Mouse (Mus musculus) bone marrow macrophage, adult 2 months (primary cell): Measurements from ENCODE around the gene Narf. TPM values are rescaled to one million over a fixed set of nuclear protein-coding genes. Genes with fewer than 3 reads are reported as not detected.

Experiments
- H3K27ac ChIP-seq: 2 replicates; pipeline ENCODE4 v1.5.1; 2012; ENCODE audit warnings: low read depth, low read length; ENCODE audit not compliant: insufficient read depth
- H3K4me1 ChIP-seq: 2 replicates; pipeline ENCODE4 v1.6.1; 2012; ENCODE audit warnings: low read length; ENCODE audit not compliant: control insufficient read depth, insufficient read depth
- H3K4me3 ChIP-seq: 2 replicates; pipeline ENCODE4 v1.5.1; 2012; ENCODE audit warnings: mild to moderate bottlenecking, low read length, moderate library complexity; ENCODE audit not compliant: insufficient read depth
- CTCF ChIP-seq: IDR thresholded peaks from 2 replicates; pipeline ENCODE4 v1.5.1; 2012; ENCODE audit warnings: low read depth, mild to moderate bottlenecking, low read length, moderate library complexity
- POLR2A ChIP-seq: IDR thresholded peaks from 2 replicates; pipeline ENCODE4 v1.6.1; 2012; ENCODE audit warnings: mild to moderate bottlenecking, low read depth, low read length, borderline replicate concordance
- polyA plus RNA-seq: library from polyadenylated mRNA; stranded (reverse); fragments of >200 nt; gene quantifications from 2 replicates; pipeline ENCODE4 v1.2.4, GENCODE M21; 2012; ENCODE audit not compliant: missing spikeins, insufficient read depth, insufficient read length

Narf gene
- polyA plus RNA-seq, 1 experiment, result 19.4 TPM

- no peak overlapping the region for H3K27ac ChIP-seq
- H3K4me1 ChIP-seq, result peaks cover 18% of the 10 kb centered on the region
- TF ChIP-seq POLR2A, result no peak
- TF ChIP-seq CTCF, result no peak
- no peak overlapping the region for H3K4me3 ChIP-seq
Measured at GRCm38 (mm10) chr11:121277516-121277915, 40.5 kb downstream of the Narf start.

- H3K4me1 ChIP-seq, result peaks cover 18% of the 10 kb centered on the region
- no peak overlapping the region for H3K27ac ChIP-seq
- H3K4me3 ChIP-seq, result no peak overlapping the region
- no peak for TF ChIP-seq CTCF
- TF ChIP-seq POLR2A, result no peak
Measured at GRCm38 (mm10) chr11:121278011-121278410, 41.0 kb downstream of the Narf start.

- no peak overlapping the region for H3K27ac ChIP-seq
- peaks cover 5% of the 10 kb centered on the region for H3K4me1 ChIP-seq
- H3K4me3 ChIP-seq, result no peak overlapping the region
- TF ChIP-seq CTCF, result no peak
- TF ChIP-seq POLR2A, result no peak
Measured at GRCm38 (mm10) chr11:121282911-121283310, 45.9 kb downstream of the Narf start.

- TF ChIP-seq POLR2A (no peak), CTCF (no peak)
- H3K27ac ChIP-seq, result no peak overlapping the region
- no peak overlapping the region for H3K4me3 ChIP-seq
- H3K4me1 ChIP-seq, result no peaks in the 10 kb centered on the region
Measured at GRCm38 (mm10) chr11:121289859-121290258, 52.8 kb downstream of the Narf start.

- TF ChIP-seq POLR2A (no peak), CTCF (no peak)
- no peaks in the 10 kb centered on the region for H3K4me1 ChIP-seq
- H3K4me3 ChIP-seq, result no peak overlapping the region
- H3K27ac ChIP-seq, result no peak overlapping the region
Measured at GRCm38 (mm10) chr11:121294771-121295170, 57.7 kb downstream of the Narf start.

GRCm38 (mm10) chr11:121298493-121298892 lies 61.4 kb downstream of the Narf start:
- Histone ChIP-seq H3K4me3 (no peak overlapping the region), H3K27ac (no peak overlapping the region), H3K4me1 (no peaks in the 10 kb centered on the region)
- no peak for TF ChIP-seq CTCF
- TF ChIP-seq POLR2A, result no peak

- no peak overlapping the region for H3K27ac ChIP-seq
- H3K4me1 ChIP-seq, result no peaks in the 10 kb centered on the region
- no peak overlapping the region for H3K4me3 ChIP-seq
- TF ChIP-seq CTCF (no peak), POLR2A (no peak)
Measured at GRCm38 (mm10) chr11:121300265-121300664, 63.2 kb downstream of the Narf start.

GRCm38 (mm10) chr11:121305371-121305770 lies 68.3 kb downstream of the Narf start:
- Histone ChIP-seq H3K4me1 (no peaks in the 10 kb centered on the region), H3K27ac (no peak overlapping the region), H3K4me3 (no peak overlapping the region)
- TF ChIP-seq CTCF (no peak), POLR2A (no peak)

Other genes with a start within 250 kb of the Narf start
- gene Csnk1d, start 245.9 kb upstream of the Narf start, polyA plus RNA-seq, result 80.3 and 87.4 TPM in 2 replicates
- gene Cd7, start 197.8 kb upstream of the Narf start, polyA plus RNA-seq, result not detected in 2 replicates
- not detected in 2 replicates for gene Sectm1b, start 173.7 kb upstream of the Narf start, polyA plus RNA-seq
- gene Sectm1a, start 156.0 kb upstream of the Narf start, polyA plus RNA-seq, result 0.88 TPM in 1 of 2 replicates, not detected in the other
- not detected in 2 replicates for gene Tex19.2, start 118.6 kb upstream of the Narf start, polyA plus RNA-seq
- gene Tex19.1, start 91.1 kb upstream of the Narf start, polyA plus RNA-seq, result not detected in 2 replicates
- not detected in 2 replicates for gene Uts2r, start 77.0 kb upstream of the Narf start, polyA plus RNA-seq
- gene Hexdc, start 32.8 kb upstream of the Narf start, polyA plus RNA-seq, result 5.0 and 9.6 TPM in 2 replicates
- 12.7 and 17.1 TPM in 2 replicates for gene Ogfod3, start 32.5 kb upstream of the Narf start, polyA plus RNA-seq
- 67.2 and 67.9 TPM in 2 replicates for gene Cybc1, start 7.9 kb upstream of the Narf start, polyA plus RNA-seq
- 12.8 and 15.5 TPM in 2 replicates for gene Foxk2, start 22.7 kb downstream of the Narf start, polyA plus RNA-seq
- gene Wdr45b, start 117.2 kb downstream of the Narf start, polyA plus RNA-seq, result 50.5 and 52.2 TPM in 2 replicates
- gene Rab40b, start 151.0 kb downstream of the Narf start, polyA plus RNA-seq, result not detected in 2 replicates
- gene Fn3krp, start 184.1 kb downstream of the Narf start, polyA plus RNA-seq, result 9.2 and 10.4 TPM in 2 replicates
- gene Fn3k, start 197.7 kb downstream of the Narf start, polyA plus RNA-seq, result 0.46 and 0.73 TPM in 2 replicates
- 25.2 and 27.4 TPM in 2 replicates for gene Tbcd, start 214.7 kb downstream of the Narf start, polyA plus RNA-seq